Mouse (Mus musculus): Measurements from ENCODE around the gene Rnf2.

The Rnf2 gene

DNA sequence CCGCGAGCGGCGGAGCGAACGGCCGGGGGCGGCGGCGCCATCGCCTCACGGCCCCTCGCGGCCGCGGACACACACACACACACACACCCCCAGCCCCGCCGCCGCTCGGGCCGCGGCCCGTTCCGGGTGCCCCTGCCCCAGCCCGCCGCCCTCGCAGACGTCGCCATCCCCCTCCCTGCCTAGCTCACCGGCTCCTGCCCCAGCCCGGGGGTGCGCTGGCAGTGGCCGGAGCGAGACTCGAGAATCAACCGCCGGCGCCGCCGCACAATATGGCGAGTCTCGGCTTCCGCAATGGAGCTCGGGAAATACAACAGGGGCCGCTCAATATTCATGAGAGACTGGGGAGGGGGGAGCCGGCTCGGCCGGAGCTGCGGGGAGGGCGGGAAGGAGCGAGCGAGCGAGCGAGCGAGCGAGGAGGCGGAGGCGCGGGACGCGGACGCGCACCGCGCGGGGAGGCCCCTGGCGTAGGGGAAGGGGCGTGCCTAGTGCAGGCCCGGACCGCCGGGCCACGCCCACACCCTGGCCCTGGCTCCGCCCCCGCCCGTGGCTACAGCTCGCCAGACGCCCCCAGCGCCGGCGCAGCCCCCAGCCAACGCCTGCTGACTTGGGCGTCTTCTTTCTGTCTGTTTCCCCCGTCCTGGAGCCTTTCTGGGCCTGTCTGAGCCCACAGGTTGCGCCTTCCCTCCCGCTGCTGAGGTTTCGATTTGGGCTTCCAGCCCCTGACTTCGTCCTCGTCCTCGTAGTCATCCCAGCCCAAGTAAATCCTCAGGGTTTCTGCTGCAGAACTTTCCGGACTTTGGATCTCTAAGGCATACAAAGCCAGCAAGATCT is at the start of gene Rnf2:
TSS of gene Rnf2 (minus strand) at position 425 of the 831 bp plus-strand sequence.
- DNase-seq = peak; percentile 89 to 91

DNA sequence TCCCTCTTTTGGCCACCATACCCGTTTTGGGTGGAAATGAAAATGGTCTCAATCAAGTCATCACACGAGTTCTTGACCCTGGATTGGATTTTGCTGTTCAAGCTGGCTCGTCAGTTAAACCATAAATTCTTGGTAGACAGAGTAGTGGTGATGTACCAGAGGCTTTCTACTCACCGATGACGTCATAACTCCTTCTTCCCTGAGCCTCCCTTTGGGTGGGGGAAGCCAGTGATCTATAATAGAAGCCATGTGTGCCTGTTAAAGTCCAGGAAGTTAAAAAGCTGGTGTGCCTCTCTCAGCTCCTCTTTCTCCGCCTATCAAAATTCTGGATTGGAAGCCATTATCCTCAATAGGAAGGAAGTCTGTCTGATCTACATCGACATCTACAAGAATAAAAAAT is 49.0 kb upstream of the Rnf2 start:
- DNase-seq = no peak

DNA sequence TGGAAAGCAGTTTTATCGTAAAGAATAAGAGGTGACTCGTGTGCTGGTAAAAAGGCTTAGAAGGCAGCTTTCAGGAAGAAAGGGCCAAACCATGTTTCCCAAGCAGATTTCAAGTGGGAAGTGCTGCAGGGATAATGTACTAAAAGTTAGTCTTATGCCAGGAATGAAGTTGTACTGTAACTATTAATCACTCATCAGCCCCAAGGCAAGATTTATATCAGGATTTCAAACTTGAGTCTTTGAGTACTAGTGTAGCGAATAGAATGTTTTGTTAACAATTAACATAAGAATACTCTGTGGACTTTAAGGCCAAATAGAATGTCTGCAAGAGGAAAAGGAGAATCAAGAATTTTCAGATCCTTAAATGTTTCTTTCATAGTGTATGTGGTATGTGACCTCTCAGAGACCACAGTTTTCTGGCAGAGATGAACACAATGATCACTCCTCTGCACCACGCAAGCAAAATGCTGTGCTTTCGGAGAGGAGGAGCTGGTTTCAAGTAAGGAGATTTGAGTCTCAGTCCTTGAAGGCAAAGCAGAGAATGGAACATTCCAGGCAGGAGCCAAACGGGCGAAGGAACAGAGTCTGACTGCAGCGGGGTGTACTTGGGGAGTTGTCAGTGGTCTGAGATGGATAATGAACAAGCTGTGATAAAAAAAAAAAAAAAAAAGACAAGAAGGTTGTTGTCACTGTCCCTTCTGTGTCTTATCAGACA is 48.3 kb upstream of the Rnf2 start:
- DNase-seq = no peak

DNA sequence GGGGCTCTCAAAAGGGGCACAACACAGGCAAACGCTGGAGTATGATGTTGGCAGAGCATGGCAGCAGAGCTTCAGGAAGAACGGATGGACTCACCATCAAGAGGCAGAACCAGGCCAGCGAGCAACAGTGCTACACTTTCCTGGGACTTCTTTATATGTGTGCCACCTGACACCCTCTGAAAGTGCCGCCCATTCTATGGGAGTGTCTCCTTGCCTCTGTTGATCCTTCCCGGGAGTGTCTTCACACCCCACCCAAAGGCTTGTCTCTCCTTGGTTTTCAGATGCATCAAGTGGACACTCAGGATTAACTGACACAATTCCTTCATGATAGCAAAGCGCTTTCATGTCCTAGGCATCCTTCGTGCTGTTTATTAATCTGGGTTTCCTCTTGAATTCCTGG is 44.8 kb upstream of the Rnf2 start:
- DNase-seq = no peak

DNA sequence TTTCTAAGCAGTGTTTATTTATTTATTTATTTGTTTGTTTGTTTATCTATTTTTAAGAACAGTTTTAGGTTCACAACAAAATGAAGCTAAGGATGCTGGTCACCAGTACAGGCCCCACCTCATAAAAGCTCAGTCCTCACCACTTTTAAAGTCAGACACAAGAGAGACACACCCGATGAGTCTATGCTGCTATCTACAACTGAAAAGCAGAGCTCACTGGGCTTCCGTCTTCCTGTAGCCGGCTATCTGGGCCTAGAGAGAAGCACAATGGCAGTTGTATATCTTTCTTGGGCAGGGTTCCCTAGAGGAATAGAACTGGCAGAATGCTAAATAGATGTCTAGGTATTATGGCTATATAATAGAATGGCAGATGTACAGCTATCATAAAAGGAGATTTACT is 43.8 kb upstream of the Rnf2 start:
- no peak for DNase-seq

DNA sequence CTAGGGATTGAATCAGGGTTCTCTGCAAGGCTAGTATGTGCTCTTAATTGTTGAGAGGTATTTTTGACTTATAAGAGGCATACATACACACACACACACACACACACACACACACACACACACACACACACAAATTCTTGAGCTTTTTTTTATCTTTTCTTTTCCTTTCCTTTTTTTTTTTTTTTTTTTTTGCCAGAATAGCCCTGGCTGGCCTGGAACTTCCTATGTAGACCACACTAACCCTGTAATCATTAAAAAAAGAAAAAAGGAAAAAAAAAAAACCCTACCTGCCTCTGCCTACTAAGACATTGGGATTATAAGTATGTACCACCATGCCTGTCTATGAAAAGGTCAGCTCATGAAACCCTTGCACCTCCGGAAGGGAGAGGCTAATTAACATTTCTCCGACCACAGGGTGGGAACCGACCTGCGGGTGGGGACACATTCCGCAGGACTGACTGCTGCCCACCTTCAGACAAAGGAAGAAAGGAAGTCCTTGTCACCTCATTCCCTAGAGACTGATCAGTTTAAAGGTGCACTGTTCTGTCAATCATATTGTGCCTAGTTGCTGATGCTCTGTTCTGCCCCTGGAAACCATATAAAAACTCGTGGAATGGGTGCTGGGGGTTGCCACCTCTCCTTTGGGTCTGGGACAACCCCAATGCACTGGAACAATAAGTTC is 43.2 kb upstream of the Rnf2 start:
- DNase-seq = no peak

DNA sequence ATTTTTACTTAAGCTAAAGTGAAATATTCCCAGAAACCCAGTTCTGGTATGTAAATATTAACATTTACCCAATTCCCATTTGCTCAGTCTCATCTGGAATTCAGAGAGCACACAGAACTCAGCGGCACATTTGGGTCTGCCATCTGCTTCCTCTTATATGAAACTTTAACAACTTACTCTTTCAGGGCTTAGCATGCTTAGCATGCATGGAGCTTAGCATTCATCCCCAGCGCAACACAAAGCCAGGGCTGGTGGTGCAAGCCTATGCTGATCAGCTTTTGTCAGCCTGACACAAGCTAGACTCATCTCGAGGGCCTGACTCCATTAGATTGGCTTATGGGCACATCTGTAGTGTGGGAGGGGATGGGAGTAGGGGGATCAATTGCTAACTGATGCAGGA is 25.9 kb upstream of the Rnf2 start:
- no peak for DNase-seq

DNA sequence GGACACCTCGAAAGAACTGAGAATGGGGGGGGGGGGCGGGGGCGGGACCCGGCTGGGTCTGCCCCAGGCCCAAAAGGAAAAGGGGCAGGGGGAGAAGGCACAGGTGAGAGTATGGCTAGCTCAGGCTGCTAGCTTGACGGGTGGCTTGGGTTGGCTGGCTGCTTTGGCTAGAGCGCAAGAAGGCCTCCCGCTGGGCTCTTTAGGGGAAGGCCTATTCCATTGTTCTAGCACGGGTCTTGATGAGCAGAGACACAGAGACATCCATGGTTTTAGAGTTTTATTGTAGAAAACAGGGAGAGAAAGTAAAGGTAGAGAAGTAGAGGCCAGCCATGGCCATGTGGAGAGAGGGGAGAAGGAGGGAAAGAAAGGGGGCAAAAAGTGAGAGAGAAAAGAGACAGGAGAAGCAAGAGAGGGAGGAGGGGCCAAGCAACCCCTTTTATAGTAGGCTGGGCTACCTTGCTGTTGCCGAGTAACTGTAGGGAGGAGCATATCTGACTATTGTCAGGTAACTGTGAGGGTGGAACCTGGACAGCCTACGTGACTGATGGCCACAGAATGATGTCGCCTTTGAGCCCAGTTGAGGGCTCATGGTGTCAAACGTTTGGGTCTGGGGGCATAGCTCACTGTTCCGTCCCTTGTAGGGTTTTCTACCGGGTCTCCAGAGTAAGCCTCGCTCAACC is 17.0 kb upstream of the Rnf2 start:
- no peak for DNase-seq

DNA sequence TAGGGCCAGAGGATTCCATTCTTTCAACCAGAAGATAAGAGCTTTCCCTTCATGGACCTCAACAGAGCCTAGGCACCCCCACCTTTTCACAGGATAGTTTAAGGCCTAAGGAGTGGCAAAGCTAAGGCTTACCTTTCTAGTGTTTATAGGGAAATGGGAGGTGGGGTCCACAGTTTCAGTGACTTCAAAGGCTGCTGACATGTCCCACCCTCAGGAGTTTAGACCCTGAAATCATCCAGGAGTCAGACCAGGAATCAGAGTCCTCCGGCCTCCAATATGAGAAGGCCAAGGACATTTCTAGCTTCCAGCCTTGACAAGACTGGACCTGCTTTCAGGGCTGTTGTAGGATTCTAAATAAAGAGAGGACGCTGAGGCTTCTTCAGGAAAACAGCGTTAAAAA is 16.1 kb upstream of the Rnf2 start:
- no peak for DNase-seq

DNA sequence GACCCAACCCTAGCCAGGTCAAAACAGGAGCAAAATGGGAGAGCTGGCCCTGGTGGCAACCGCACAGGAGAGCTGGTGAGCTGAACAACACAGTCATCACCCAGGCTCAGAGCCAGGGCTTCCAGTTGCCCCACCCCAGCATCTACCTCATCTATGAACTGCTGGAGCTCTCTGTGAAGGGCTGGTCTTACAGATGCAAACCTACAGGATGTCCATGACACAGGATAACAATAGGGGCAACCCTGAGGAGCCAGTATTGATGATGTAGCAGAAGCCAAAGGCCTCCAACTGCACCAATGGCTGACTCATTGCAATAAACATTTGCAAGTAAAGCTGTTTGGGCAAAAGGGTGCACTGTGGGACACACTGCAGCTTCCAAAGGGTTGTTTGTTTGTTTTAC is 15.0 kb upstream of the Rnf2 start:
- no peak for DNase-seq

DNA sequence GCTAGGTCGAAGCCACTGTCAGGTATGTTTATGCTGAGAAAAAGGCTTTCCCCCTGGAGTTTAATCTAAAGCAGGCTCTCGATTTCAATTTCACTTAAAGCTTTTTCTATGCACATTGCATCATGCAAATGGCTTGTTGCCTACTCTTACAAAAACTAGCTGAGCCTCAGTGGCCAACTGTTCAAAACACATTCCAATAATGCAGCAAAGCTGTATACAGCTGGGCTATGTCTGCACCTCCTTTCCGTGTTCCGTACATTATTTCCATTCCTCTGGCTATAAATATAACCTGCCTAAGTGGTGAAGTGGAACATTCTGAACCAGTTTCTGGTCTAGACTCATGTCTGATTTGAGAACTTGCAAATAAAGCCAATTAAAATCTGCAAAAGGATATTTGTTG is 13.4 kb upstream of the Rnf2 start:
- DNase-seq = no peak

DNA sequence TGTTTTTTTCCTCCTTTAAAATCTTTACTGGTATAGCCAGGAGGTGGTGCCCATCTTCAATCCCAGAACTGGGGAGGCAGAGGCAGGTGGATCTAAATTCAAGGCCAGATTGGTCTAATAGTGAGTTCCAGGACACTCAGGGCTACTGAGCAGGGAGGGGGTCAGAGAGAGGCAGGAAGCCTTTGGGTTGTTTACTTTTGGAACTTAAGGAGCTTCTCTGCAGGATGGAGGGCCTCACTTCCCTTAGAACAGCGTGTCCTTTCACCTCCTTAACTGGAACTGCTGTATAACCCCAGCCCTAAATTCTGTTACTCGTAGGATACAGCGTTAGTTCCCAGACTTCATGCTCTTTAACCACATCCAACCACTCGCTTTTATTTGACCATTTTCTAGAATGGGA is 10.1 kb upstream of the Rnf2 start:
- no peak for DNase-seq

DNA sequence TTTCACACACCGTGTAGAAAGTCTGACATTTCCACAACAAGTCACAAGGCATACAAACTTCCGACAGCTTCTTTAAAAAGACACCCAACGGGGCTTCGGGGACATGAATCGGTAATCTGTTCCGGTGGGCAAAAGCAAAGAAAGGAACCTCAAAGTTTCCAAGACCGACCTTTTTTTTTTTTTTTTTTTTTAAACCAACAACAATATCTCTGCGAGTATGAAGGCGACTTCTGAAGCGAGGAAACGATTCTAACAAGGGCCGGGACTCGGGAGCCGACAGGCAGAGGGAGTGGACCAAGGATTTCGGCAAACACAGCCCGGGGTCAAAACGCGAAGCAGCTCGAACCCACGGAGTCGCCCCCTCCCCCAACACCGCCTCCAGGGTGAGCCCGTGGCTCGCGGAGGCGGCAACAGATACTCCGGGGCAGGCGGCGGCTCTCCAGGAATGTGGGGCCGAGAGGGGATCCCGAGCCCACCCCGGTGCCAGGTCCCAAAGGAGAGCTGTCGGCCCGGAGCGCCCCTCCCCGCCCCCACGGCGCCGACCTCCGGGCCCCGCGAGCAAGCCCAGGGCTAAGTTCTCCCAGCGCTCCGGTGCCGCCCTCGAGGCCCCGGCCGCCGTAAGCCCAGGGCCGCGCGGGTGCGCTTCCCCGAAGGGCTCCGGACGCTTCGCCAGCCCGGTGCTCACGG is 797 bp downstream of the Rnf2 start:
- peak; percentile 52 to 56 for DNase-seq

DNA sequence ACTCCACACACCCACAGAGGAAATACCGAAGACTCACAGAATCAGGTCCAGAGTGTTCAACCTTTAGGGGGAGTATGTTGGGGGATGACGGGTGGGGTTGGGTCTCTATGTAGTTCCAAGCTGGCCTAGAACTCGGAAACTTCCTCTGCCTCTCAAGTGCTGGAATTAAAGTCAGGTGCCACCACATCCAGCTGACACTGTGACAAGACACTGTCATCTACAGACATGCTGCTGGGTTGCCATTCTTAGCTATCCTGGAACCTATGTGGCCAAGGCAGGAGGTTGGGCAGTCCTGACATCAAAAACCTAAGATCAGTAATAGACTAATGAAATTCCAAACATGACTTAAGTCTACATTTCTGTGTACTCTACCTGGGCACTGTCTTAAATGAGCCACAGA is 2.4 kb downstream of the Rnf2 start:
- DNase-seq = no peak

DNA sequence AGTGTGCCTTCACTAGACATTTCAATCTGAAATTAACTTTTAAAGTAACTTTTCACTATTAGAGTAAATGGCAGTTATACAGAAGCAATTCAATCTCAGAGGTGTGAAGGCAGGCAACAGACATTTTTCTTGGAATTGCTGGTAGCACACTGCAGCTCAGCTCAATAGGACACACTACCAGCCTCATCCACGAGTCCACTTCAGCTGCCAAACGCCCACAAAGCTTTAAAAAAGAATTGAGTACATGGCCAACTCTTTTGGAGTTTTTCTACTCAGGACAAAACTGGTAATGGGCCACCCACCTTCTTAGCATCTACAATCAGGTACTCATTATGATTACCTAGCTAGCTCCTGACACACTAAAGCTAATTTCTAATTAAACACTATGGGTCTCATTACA is 2.8 kb downstream of the Rnf2 start:
- no peak for DNase-seq

DNA sequence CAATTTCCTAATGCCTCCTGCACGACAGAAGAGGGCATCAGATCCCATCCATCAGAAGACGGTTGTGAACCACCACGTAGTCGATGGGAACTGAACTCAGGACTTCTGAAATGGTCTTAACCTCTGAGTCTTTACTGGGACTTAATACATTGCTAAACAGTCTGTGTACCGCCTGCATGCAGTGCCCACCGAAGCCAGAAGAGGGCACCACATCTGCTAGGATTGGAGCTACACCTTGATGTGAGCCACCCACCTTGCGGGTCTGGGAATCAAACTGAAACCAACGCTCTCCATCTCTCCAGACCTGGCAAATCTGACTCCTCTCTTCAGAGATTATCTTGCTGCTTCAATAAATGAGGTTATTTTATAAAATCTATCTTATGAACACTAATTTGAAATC is 3.7 kb downstream of the Rnf2 start:
- peak in 1 of 2 experiments; percentile 19 for DNase-seq

DNA sequence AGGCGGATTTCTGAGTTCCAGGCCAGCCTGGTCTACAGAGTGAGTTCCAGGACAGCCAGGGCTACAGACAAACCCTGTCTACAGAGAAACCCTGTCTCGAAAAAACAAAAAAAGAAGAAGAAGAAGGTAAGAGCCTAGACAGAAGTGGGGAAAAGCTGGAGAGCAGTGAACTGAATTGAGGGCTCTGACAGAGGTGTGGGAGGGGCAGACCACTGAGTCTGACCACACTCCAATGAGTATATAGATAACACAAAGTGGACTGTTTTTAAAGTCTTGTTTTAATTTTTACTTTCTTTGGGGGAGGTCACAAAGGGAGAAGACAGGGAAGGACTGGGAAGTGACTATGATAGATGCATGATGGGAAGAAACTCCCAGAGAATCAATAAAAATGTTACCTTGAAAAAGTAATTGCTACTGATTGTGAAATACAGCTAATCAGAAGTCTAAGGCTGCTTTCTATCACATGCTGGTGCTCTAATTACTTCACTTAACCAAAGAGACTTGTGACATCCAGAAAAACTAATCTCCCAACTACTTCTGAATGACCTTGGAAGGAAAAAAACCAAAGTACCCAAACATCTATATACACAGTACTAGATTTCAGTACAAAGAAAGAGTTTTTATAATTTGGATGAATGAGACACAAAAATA is 5.0 kb downstream of the Rnf2 start:
- DNase-seq = no peak

DNA sequence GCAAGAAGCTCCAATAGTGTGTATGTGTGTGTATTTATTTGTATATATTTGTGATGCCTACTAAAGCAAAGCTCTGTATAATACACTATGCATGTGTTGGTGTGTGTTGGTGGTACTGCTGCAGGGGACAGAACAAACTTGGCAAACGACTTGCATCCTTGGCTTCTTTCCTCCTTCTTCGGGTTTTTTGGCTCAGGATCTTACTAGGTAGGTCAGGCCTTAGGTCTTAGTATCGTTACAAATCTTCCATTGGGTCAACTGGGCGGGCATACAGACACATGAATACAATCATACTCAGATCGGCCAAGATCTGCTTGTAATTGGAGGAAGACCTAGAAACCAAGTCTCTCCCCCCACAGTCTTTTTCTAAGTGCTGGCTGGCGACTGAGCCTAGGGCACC is 6.0 kb downstream of the Rnf2 start:
- no peak for DNase-seq

DNA sequence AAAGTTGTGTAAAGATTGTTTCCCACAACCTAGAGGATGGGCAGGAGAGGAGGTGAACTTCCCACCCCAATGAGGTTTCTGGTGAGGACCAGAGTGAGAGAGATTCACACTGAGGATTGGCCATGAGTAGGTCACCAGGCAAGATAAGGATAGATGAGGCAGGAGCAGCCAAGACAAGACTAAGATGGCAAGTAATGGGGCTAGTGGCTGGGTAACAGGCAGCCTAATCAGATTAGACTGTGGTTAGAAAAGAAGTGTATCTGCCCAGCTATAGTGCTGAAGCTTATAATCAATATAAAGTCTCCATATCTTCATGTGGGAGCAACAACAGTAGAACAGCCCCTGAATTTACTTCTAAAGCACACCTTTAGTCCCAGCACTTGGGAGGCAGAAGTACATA is 6.9 kb downstream of the Rnf2 start:
- DNase-seq = no peak

DNA sequence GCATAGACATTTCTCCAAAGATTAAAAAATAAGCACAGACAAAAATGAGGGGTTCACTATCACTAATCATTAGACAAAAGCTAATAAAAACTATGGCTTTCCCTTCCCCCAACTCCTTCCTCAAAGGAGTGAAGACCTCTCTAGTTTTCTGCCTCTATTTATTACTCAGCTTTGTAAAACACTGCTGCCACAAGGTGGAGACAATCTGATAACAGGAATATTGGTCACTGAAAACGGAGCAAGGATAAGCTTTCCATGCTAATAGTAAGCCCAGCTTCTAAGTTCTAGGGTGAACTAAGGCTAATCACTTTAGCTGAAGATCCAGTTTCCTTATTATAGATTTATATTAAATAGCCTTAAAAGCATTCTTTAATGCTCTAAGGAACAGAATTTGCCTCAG is 8.3 kb downstream of the Rnf2 start:
- DNase-seq = no peak

DNA sequence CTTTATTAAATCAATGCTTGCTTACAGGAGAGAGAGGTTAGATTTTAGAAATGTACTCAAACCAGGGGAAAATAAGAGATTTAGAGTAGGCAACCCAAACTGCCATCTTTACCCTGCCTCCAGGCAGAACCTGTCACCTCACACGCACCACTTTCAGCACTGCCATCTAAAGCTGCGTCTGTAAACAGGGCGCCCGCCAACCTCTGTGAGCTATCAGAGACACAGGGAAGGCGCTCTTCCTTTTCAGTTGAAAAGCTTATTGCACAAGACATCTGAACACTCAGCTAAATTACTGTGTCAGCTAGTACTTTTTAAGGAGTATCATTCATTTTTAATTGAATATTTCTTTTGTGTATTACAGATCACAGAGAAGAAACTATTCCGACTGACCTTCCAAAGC is 10.9 kb downstream of the Rnf2 start:
- peak in 1 of 2 experiments; percentile 20 for DNase-seq

DNA sequence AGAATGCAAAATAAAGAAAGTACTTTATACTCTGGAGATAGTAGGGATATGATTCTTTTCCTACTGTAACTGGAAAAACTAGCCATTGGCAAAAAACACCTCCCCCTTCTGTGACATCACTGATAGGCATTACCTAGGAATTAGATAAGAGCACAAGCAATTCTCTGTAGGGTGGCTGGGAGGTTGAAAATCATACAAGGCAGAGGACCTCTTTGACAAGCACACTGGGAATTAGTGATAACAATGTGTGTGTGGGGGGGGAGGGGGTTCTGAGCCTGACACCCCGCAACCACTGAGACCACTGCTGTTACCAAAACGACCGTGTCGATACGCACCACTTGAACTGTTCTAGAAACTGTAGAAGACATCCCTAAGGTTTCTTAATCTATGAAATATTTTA is 16.0 kb downstream of the Rnf2 start:
- no peak for DNase-seq

All from thymus, adult 18-20 months (tissue).